Mouse (Mus musculus) gastrocnemius, adult 2 months (tissue): ENCODE measurements around the gene Acot7. TPM values are rescaled to one million over a fixed set of nuclear protein-coding genes. Genes with fewer than 3 reads are reported as not detected.

Source experiments
- DNase-seq: peaks from one replicate; pipeline ENCODE4 v3.0.0; 2022
- H3K27ac ChIP-seq: fragments of 200-600 bp; 2 replicates; pipeline ENCODE4 v1.8.1; 2022; ENCODE audit warnings: mild to moderate bottlenecking
- H3K4me3 ChIP-seq: fragments of 200-600 bp; 2 replicates; pipeline ENCODE4 v1.8.1; 2022; ENCODE audit warnings: mild to moderate bottlenecking, moderate library complexity
- CTCF ChIP-seq: fragments of 200-600 bp; IDR thresholded peaks from 2 replicates; pipeline ENCODE4 v1.8.1; 2022; ENCODE audit warnings: antibody characterized with exemption, mild to moderate bottlenecking, moderate library complexity
- intact Hi-C: fragments of 180-260 bp; cut with DNase I; formaldehyde crosslinking; loops from one replicate; pipeline ENCODE4 v1.15.1; 2025
- total RNA-seq, 2 experiments: library from RNA; stranded (reverse); gene quantifications; 2 replicates each; pipeline ENCODE4 v1.2.3; 2021

Acot7 gene
- total RNA-seq, 2 experiments from 2014 or later: 12.7 to 22.8 TPM

- peak overlapping the region; percentile 83 for H3K4me3 ChIP-seq
- peak overlapping the region; percentile 89 for H3K27ac ChIP-seq
- no peak for DNase-seq
- intact Hi-C loops: no loop called here
- TF ChIP-seq CTCF: no peak
These were observed 118.4 kb downstream of the Acot7 start for GRCm38 (mm10) chr4:152296371-152296770.

- H3K4me3 ChIP-seq: peak within 1 kb of the TSS; percentile 83
- TF ChIP-seq CTCF: no peak
- DNase-seq: peak; percentile 100
- H3K27ac ChIP-seq: peak within 1 kb of the TSS; percentile 89
- intact Hi-C loops: no loop called here
These were observed 119.2 kb downstream of the Acot7 start, which contains the start of gene Icmt for GRCm38 (mm10) chr4:152296874-152297861. TSS of gene Icmt (plus strand) at chr4:152297227.

GRCm38 (mm10) chr4:152298836-152299235 lies 120.9 kb downstream of the Acot7 start:
- no peak overlapping the region for H3K4me3 ChIP-seq
- H3K27ac ChIP-seq: no peak overlapping the region
- peak; percentile 13 for DNase-seq
- intact Hi-C loops: no loop called here
- TF ChIP-seq CTCF: no peak

- H3K27ac ChIP-seq: no peak overlapping the region
- intact Hi-C loops: no loop called here
- DNase-seq: no peak
- no peak overlapping the region for H3K4me3 ChIP-seq
- no peak for TF ChIP-seq CTCF
These were observed 122.4 kb downstream of the Acot7 start for GRCm38 (mm10) chr4:152300375-152300774.

- no peak for TF ChIP-seq CTCF
- peak; percentile 14 for DNase-seq
- Histone ChIP-seq H3K27ac (no peak overlapping the region), H3K4me3 (no peak overlapping the region)
- intact Hi-C loops: no loop called here
These were observed 124.1 kb downstream of the Acot7 start for GRCm38 (mm10) chr4:152302012-152302411.

GRCm38 (mm10) chr4:152303172-152303571 lies 125.2 kb downstream of the Acot7 start:
- no peak for TF ChIP-seq CTCF
- Histone ChIP-seq H3K27ac (no peak overlapping the region), H3K4me3 (no peak overlapping the region)
- intact Hi-C loops: no loop called here
- DNase-seq: peak; percentile 13

- H3K4me3 ChIP-seq: no peak overlapping the region
- intact Hi-C loops: no loop called here
- DNase-seq: peak; percentile 13
- no peak overlapping the region for H3K27ac ChIP-seq
- no peak for TF ChIP-seq CTCF
These were observed 126.8 kb downstream of the Acot7 start for GRCm38 (mm10) chr4:152304685-152305084.

GRCm38 (mm10) chr4:152305991-152306390 lies 128.1 kb downstream of the Acot7 start:
- DNase-seq: peak; percentile 10
- no peak overlapping the region for H3K27ac ChIP-seq
- intact Hi-C loops: no loop called here
- TF ChIP-seq CTCF: no peak
- H3K4me3 ChIP-seq: no peak overlapping the region

- no peak overlapping the region for H3K4me3 ChIP-seq
- intact Hi-C loops: no loop called here
- H3K27ac ChIP-seq: no peak overlapping the region
- peak; percentile 10 for DNase-seq
- no peak for TF ChIP-seq CTCF
These were observed 129.6 kb downstream of the Acot7 start for GRCm38 (mm10) chr4:152307542-152307941.

- no peak for TF ChIP-seq CTCF
- Histone ChIP-seq H3K27ac (no peak overlapping the region), H3K4me3 (no peak overlapping the region)
- intact Hi-C loops: no loop called here
- no peak for DNase-seq
These were observed 134.3 kb downstream of the Acot7 start for GRCm38 (mm10) chr4:152312186-152312585.

GRCm38 (mm10) chr4:152313211-152313632 lies 135.3 kb downstream of the Acot7 start:
- peak overlapping the region; percentile 63 for H3K4me3 ChIP-seq

GRCm38 (mm10) chr4:152313934-152314333 lies 136.0 kb downstream of the Acot7 start:
- intact Hi-C loops: no loop called here
- no peak for DNase-seq
- no peak overlapping the region for H3K4me3 ChIP-seq
- no peak overlapping the region for H3K27ac ChIP-seq
- TF ChIP-seq CTCF: peak; percentile 8; the same call in 1 of the 2 replicates

More at GRCm38 (mm10) chr4:152313211-152313632, 135.3 kb downstream of the Acot7 start:
- TF ChIP-seq CTCF: no peak
- intact Hi-C loops: no loop called here
- no peak for DNase-seq
- H3K27ac ChIP-seq: no peak overlapping the region

- no peak overlapping the region for H3K27ac ChIP-seq
- TF ChIP-seq CTCF: no peak
- no peak for DNase-seq
- H3K4me3 ChIP-seq: peak overlapping the region; percentile 30; the same call in 1 of the 2 replicates
- intact Hi-C loops: no loop called here
These were observed 137.7 kb downstream of the Acot7 start for GRCm38 (mm10) chr4:152315498-152316213.
